Mouse (Mus musculus) kidney, embryonic 16.5 days (tissue): ENCODE measurements around the gene Sart1. TPM values are rescaled to one million over a fixed set of nuclear protein-coding genes. Genes with fewer than 3 reads are reported as not detected.

Experiments used
- ATAC-seq: fragments of 200-750 bp; cut with Nextera tagmentation; 2 replicates; pipeline ENCODE4 v1.8.0; 2017; ENCODE audit warnings: moderate TSS enrichment; ENCODE audit not compliant: low FRiP score, low TSS enrichment
- H3K27ac ChIP-seq: fragments of 300-500 bp; sonication (generic); 2 replicates; pipeline ENCODE4 v1.5.1; 2014; ENCODE audit warnings: low read length
- H3K27me3 ChIP-seq: fragments of 300-500 bp; sonication (generic); 2 replicates; pipeline ENCODE4 v1.6.1; 2014; ENCODE audit warnings: low read length, control low read depth, mixed read lengths; ENCODE audit not compliant: insufficient read depth
- H3K36me3 ChIP-seq: fragments of 300-500 bp; sonication (generic); 2 replicates; pipeline ENCODE4 v1.6.1; 2014; ENCODE audit warnings: low read length, control low read depth, mixed read lengths; ENCODE audit not compliant: insufficient read depth
- H3K4me1 ChIP-seq: fragments of 300-500 bp; sonication (generic); 2 replicates; pipeline ENCODE4 v1.6.1; 2014; ENCODE audit warnings: low read length, control low read depth, mixed read lengths; ENCODE audit not compliant: insufficient read depth
- H3K4me2 ChIP-seq: fragments of 300-500 bp; sonication (generic); replicated peaks from 2 replicates; pipeline ENCODE4 v1.6.1; 2014; ENCODE audit warnings: low read depth, low read length
- H3K4me3 ChIP-seq: fragments of 300-500 bp; sonication (generic); 2 replicates; pipeline ENCODE4 v1.5.1; 2014; ENCODE audit warnings: mild to moderate bottlenecking, low read length
- H3K9ac ChIP-seq: fragments of 300-500 bp; sonication (generic); replicated peaks from 2 replicates; pipeline ENCODE4 v1.6.1; 2014; ENCODE audit warnings: low read length
- H3K9me3 ChIP-seq: fragments of 300-500 bp; sonication (generic); 2 replicates; pipeline ENCODE4 v1.6.1; 2016; ENCODE audit warnings: low read length, control low read depth
- WGBS: fragments of 180-500 bp; shearing (Covaris S2); extraction: QIAGEN DNeasy Blood & Tissue Kit; methylation state at CpG from one replicate; pipeline ENCODE4 v1.1.7; 2014; 5-methylcytosine and 5-hydroxymethylcytosine counted together
- polyA plus RNA-seq: library from polyadenylated mRNA; unstranded; fragments of >200 nt; fragmentation: Nextera tagmentation; extraction: Ambion mirVana; gene quantifications from 2 replicates; pipeline ENCODE4 v1.2.1, GENCODE M21; 2015

Sart1 gene
- polyA plus RNA-seq, 1 experiment from 2014 or later = 75.3 TPM

GRCm38 (mm10) chr19:5425906-5426565, 37.5 kb upstream of the Sart1 start:
- Histone ChIP-seq H3K27ac (peak overlapping the region; percentile 57; the same call in 1 of the 2 replicates), H3K4me1 (peaks cover 29% of the 10 kb centered on the region), H3K4me3 (peak overlapping the region; percentile 62), H3K9ac (peak overlapping the region; percentile 83), H3K27me3 (no peaks in the 10 kb centered on the region), H3K36me3 (peaks cover 26% of the 10 kb centered on the region), H3K9me3 (no peaks in the 10 kb centered on the region), H3K4me2 (peak overlapping the region; percentile 88)
- ATAC-seq = no peak
- WGBS = 81% methylated on average over 18 of the region's 18 CpGs

DNA sequence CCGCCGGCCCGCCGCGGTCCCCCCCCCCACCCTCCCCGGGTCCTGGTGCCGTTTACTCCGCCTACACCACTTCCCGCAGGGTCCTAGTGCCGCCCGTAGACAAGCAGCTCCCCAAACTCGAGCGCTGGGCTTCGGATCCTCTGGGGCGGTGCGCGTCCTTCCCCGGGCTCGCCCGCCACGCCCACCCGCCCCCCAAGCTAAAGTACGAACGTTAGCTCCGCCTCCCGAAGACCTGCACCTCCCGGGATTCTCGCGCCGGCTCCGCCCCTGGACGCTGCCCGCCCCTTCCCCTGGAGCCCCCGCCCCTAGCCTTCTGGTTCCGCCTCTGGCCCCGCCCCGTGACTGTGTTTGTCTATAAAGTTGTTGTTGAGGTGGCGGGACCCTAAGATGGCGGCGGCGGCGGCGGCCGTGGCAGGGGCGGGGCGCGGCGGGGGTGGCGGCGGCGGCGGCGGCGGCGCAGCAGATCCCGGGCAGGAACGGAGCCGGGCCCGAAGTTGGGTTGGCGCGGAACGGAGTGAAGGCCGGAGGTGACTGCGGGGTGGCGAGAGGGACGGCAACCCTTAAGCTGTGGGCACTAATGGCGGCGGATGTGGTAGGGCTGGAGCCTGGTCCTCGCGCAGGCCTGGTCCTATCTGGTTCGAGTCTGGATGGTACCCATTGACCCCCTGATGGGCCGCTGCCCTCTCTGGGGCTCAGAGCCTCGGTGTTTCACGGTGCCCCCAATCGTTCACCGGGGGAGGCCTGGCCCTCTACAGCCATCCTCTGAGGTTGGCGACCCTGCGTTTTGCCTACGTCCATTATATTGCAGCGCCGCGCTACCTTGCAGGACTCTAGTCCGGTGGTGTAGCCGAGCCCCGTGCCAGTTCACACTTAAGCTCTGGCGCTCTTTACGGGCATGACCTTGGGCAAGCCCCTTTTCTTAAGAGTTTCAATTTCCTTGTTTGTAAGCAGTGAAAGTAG, 36.6 kb upstream of the Sart1 start, which contains the start of the genes Drap1 and AI837181:
Gene Drap1 (minus strand): TSS at position 198 of the 960 bp plus-strand sequence.
Gene AI837181 (plus strand): TSS at position 363 of the 960 bp plus-strand sequence.
- peak within 1 kb of the TSS; percentile 93 for H3K27ac ChIP-seq
- peak within 1 kb of the TSS; percentile 88 for H3K4me2 ChIP-seq
- peaks cover 36% of the 10 kb centered on the region for H3K36me3 ChIP-seq
- no peaks in the 10 kb centered on the region for H3K9me3 ChIP-seq
- H3K27me3 ChIP-seq = no peaks in the 10 kb centered on the region
- peaks cover 29% of the 10 kb centered on the region for H3K4me1 ChIP-seq
- peak; percentile 95 for ATAC-seq
- WGBS = under 1% methylated on average over 67 of the region's 87 CpGs
- H3K4me3 ChIP-seq = peak within 1 kb of the TSS; percentile 62
- peak within 1 kb of the TSS; percentile 87 for H3K9ac ChIP-seq

DNA sequence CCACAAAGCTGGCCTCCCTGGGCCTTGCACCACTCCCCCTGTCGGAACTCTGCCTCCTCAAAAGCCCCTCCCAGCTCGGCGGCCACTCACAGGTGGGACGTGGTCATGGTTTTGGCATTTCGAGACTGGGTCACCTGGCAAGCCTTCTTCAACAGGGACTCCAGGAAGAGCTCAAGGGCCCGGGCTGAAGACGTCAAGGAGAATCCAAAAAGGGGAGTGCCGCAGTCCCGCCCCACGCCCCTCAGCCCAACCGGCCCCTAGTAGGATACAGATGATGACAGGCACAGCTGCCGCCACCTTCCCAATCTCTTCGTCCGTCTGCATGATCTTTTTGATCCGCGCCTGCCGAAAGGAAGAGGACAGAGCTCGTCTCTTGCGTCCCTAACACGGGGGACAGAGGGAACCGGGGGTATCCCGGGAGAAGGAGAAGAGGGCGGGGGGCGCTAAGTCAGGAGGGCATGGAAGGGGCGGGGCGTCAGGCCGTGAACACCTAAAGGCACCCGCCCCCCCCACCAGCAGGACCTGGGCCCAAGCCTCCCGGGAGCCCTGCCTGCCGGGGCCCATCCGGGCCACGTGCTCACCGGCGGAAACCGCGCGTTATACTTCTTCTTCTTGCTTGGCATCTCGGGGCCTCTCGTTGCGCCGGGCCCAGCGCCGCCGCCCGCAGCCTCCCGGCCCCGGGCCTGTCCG, 35.7 kb upstream of the Sart1 start:
- under 1% methylated on average over 39 of the region's 48 CpGs for WGBS
- peak overlapping the region; percentile 62 for H3K4me3 ChIP-seq
- H3K27me3 ChIP-seq = no peaks in the 10 kb centered on the region
- H3K27ac ChIP-seq = peak overlapping the region; percentile 93
- ATAC-seq = peak; percentile 62
- peak overlapping the region; percentile 87 for H3K9ac ChIP-seq
- H3K9me3 ChIP-seq = no peaks in the 10 kb centered on the region
- peaks cover 41% of the 10 kb centered on the region for H3K36me3 ChIP-seq
- peak overlapping the region; percentile 88 for H3K4me2 ChIP-seq
- H3K4me1 ChIP-seq = peaks cover 29% of the 10 kb centered on the region

DNA sequence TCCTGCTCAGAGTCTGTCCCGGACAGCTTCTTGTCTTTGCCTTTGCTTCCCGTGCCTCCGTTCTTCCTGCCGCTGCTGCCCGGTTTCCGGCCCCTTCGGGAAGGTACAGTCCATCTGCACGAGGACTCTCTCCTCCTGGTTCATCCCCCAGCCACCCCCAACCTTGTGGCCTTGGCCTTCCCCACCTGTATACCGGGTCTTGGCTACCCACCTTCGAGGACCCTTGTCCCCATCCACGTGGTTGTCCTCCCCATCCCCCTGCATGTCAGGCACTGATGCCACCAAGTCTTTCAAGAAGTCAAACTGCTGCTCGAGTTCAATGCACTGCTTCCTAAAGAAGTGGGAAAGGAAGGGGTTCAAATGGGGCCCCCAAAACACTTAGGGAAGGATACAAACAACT, 35.1 kb upstream of the Sart1 start:
- Histone ChIP-seq H3K4me3 (peak overlapping the region; percentile 62), H3K9ac (peak overlapping the region; percentile 87), H3K9me3 (no peaks in the 10 kb centered on the region), H3K4me2 (peak overlapping the region; percentile 88), H3K27ac (peak overlapping the region; percentile 93), H3K27me3 (no peaks in the 10 kb centered on the region), H3K36me3 (peaks cover 41% of the 10 kb centered on the region), H3K4me1 (peaks cover 29% of the 10 kb centered on the region)
- 53% methylated on average over 12 of the region's 12 CpGs for WGBS
- ATAC-seq = no peak

DNA sequence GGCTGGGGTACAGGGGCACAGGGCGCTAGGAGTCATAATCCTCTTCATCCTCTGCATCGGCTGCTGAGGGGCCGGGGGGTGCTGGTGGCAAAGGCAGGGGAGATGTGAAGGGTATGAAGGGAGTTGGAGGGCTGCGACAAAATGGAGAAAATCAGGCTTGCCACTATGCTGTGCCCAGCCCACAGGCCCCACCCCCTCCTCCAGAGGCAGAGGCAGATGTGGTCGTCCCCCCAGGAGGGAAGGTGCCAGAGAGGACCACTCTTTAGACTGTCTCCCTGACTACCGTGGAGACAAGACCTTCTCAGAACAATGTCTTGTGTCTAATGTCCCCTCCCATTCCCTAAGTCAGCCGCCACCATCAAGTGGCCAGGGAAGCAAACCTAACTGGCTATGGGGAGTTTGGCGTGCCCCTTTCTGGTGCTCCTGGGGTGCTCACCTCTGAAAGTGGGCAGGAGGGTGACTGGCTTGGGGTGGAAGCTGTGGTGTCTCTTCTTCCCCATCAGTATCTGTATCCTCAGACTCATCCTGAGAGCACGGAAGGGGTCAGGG, 34.5 kb upstream of the Sart1 start:
- WGBS = 82% methylated on average over 9 of the region's 9 CpGs
- peaks cover 41% of the 10 kb centered on the region for H3K36me3 ChIP-seq
- ATAC-seq = no peak
- peak overlapping the region; percentile 87; the same call in 1 of the 2 replicates for H3K9ac ChIP-seq
- no peaks in the 10 kb centered on the region for H3K9me3 ChIP-seq
- H3K4me1 ChIP-seq = peaks cover 29% of the 10 kb centered on the region
- H3K4me3 ChIP-seq = no peak overlapping the region; the same call in 1 of the 2 replicates
- no peaks in the 10 kb centered on the region for H3K27me3 ChIP-seq
- peak overlapping the region; percentile 88; the same call in 1 of the 2 replicates for H3K4me2 ChIP-seq
- H3K27ac ChIP-seq = no peak overlapping the region

GRCm38 (mm10) chr19:5422267-5422666, 33.8 kb upstream of the Sart1 start:
- no peak overlapping the region for H3K4me2 ChIP-seq
- peaks cover 29% of the 10 kb centered on the region for H3K4me1 ChIP-seq
- WGBS = 89% methylated on average over 10 of the region's 10 CpGs
- ATAC-seq = no peak
- H3K27me3 ChIP-seq = no peaks in the 10 kb centered on the region
- H3K27ac ChIP-seq = no peak overlapping the region
- no peaks in the 10 kb centered on the region for H3K9me3 ChIP-seq
- no peak overlapping the region for H3K4me3 ChIP-seq
- peaks cover 41% of the 10 kb centered on the region for H3K36me3 ChIP-seq
- H3K9ac ChIP-seq = 0 out of 2 replicates have a peak overlapping the region, but pooled peaks have one; percentile 11

DNA sequence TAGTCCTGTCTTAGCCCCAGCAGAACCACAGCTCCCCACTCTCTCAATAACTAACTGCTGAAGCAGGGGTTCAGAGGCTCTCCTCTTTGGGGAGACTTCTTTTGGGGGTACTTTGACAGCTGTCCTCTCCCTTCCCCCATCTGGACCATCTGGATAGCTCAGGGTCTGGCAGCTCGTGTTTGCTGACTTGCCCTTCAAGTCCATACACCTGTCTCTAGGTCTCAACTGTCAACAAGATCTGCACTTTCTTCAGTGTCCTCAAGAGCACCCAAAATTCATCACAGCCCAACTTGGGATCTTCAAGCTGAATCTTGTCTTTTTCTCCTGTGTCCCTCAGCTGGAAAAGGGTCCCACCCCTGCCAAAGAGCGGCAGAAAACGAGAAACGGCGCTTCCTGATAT, 33.3 kb upstream of the Sart1 start:
- peaks cover 36% of the 10 kb centered on the region for H3K36me3 ChIP-seq
- H3K27me3 ChIP-seq = no peaks in the 10 kb centered on the region
- no peak for ATAC-seq
- H3K4me3 ChIP-seq = no peak overlapping the region
- no peak overlapping the region for H3K27ac ChIP-seq
- H3K9ac ChIP-seq = no peak overlapping the region
- 89% methylated on average over 5 of the region's 5 CpGs for WGBS
- peaks cover 26% of the 10 kb centered on the region for H3K4me1 ChIP-seq
- no peaks in the 10 kb centered on the region for H3K9me3 ChIP-seq
- H3K4me2 ChIP-seq = no peak overlapping the region

- Histone ChIP-seq H3K27ac (no peak overlapping the region), H3K36me3 (peaks cover 29% of the 10 kb centered on the region), H3K4me2 (no peak overlapping the region), H3K27me3 (no peaks in the 10 kb centered on the region), H3K9me3 (no peaks in the 10 kb centered on the region), H3K4me3 (no peak overlapping the region), H3K9ac (no peak overlapping the region), H3K4me1 (peaks cover 14% of the 10 kb centered on the region)
- 93% methylated on average over 6 of the region's 6 CpGs for WGBS
- no peak for ATAC-seq
Observed at GRCm38 (mm10) chr19:5420579-5420978, 32.1 kb upstream of the Sart1 start.

- no peak overlapping the region for H3K4me3 ChIP-seq
- no peak overlapping the region for H3K27ac ChIP-seq
- no peak for ATAC-seq
- peaks cover 29% of the 10 kb centered on the region for H3K36me3 ChIP-seq
- H3K9ac ChIP-seq = no peak overlapping the region
- H3K27me3 ChIP-seq = no peaks in the 10 kb centered on the region
- no peaks in the 10 kb centered on the region for H3K9me3 ChIP-seq
- 90% methylated on average over 9 of the region's 9 CpGs for WGBS
- H3K4me1 ChIP-seq = peaks cover 14% of the 10 kb centered on the region
- H3K4me2 ChIP-seq = no peak overlapping the region
Observed at GRCm38 (mm10) chr19:5419630-5420029, 31.1 kb upstream of the Sart1 start.
